Mouse (Mus musculus) thymus, postnatal 25 days (tissue): Measurements from ENCODE around the gene Hsd11b2.

Source experiments
- DNase-seq: peaks from one replicate; pipeline ENCODE4 v3.0.0; 2022

The Hsd11b2 gene

GRCm38 (mm10) chr8:105565401-105565881 lies 46.9 kb downstream of the Hsd11b2 start:
- no peak for DNase-seq

DNA sequence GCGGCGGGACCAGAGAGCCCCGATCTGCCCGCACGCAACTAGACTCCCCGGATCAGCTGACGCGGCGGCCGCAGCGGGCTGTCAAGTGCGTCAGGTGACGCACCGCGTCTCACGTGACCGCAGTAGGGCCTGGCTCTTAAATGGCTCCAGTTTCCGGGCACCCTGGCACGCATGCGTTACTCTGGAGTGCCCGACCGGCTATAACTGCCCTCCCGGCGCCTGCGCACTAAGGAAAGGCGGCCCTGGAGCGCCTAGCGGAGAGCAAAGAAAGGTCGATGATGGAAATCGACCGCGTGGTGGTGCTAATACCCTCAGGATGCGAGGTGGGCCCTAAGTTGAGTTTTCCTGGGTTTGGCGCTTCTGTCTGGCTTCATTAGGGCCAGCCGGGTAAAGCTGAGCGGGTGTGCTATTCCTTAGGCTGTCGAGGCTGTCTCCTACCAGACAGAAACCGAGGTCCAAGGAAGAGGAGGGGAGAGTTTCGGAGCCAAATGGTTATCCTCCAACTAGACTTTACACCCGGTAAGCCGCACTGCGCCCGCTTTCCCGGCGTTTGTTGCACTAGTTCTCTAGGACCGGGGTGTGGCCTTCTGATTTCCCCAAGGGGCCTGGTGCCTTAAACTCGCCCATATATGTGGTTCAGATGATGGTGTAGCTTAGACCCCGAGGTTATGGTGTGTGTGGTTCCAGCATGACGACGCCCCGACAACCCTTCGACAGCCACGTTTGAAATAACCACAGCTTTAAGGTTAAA lies 47.6 kb downstream of the Hsd11b2 start, which contains the start of gene Atp6v0d1:
Atp6v0d1 (minus strand) TSS at position 96 of the 751 bp plus-strand sequence.
- peak; percentile 99 for DNase-seq

GRCm38 (mm10) chr8:105566703-105567595 lies 48.4 kb downstream of the Hsd11b2 start:
- peak; percentile 57 for DNase-seq

GRCm38 (mm10) chr8:105571810-105572209 lies 53.3 kb downstream of the Hsd11b2 start:
- DNase-seq: no peak

DNA sequence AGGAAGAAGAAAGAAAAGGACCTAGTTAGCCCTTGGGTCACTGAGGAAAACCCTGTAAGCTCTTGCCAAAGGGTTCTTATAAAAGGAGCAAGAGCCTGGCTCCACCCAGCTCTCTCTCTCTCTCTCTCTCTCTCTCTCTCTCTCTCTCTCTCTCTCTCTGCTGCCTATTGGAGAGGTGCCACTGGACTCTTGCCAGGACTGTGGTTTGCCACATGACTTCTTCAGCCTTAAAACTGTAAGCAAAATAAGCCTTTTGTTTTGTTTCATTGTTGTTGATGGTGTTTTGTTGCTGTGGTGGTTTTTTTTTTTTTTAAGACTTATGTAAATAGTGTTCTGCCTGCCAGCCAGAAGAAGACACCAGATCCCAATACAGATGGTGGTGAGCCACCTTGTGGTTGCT lies 54.9 kb downstream of the Hsd11b2 start:
- DNase-seq: no peak
